Mouse (Mus musculus): ENCODE measurements around the gene Vmn2r3.
"Not testable (repeated sequence)": the region's sequence is repeated elsewhere in the genome, so short reads cannot be mapped to it uniquely, and the experiment has no call there.

GRCm38 (mm10) chr3:64233655-64234054 lies 55.9 kb downstream of the Vmn2r3 start:
- TF ChIP-seq CTCF, EP300 (IDR thresholded peaks at IDR 0.05; ENCODE audit: low read depth): not testable (repeated sequence)
